Mouse (Mus musculus) layer of hippocampus, adult 9-10 months (tissue): ENCODE measurements around the gene Arhgdib.

Experiments
- DNase-seq: peaks from one replicate; pipeline ENCODE4 v3.0.0; 2022; ENCODE audit warnings: low spot score

Gene Arhgdib

DNA sequence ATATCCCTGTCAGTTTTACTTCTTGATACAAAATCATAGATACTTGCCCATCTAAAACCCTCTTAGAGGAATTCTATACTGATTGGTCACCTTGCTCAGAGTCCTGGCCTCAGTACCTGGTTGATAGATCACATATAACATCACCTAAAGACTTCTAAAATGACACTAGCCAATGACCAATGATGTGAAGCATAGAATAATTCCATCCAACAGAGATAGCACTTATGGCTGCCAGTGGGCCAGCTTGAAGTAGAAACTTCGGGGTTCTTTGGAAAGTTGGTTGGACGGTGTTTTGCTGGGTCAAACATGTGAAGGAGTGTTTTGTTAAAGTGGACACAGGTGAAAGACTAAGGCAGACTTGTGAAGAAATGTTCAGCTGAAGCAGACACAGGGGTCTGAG, 8.5 kb upstream of the Arhgdib start:
- no peak for DNase-seq

DNA sequence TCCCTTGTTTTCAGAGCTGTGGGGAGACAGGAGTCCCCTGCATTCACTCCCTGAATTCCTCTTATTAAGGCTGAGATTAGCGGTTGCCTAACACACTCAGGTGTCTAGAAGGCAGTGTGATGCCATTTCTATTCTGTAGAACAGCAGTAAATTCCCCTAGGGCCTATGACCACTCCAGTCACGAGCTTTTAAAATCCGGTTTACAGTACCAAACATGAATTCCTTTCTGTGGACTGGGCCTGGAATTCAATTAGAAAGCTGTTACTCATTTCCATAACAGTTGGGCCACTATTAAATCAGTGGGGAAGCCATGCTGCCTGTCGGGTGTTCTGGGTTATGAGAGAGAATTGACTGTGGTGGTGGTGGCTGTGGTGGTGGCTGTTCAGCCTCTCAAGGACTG, 6.0 kb upstream of the Arhgdib start:
- DNase-seq, result no peak

DNA sequence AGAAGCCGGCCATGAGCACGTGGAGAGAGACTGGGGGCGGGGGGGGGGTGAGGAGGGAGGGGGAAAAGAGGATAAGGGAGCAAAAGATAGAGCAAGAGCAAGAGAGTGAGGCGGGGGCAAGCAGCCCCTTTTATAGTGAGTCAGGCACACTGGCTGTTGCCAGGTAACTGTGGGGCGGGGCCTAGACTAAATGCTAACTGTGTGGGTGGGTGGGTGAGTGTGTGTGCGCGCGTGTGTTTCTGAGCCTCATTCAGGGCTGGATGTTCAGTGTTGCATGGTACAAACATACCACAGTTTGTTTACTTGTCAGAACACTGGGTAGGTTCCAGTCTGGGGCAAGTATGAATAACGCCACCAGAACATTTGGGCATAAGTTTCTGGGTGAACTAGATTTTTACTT, 5.2 kb upstream of the Arhgdib start:
- DNase-seq, result no peak

DNA sequence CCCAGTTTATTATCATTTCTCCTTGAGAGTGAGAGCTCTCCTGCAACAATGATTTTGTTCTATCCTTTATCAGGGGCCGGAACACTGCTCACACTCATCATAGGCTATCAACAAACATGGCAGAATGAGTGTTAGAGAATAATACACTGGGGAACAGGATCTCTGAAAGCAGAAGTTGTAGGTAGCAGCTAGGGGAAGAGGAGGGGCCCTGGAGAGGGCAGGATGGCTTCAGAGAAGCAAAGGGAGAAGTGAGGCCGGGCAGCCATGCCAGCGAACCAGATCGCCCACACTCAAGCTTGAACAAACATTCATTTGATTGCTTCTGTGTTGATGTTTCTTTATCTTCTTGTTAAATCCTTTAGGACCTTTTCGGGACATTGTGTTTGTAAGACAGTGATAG, 4.5 kb upstream of the Arhgdib start:
- DNase-seq, result no peak

DNA sequence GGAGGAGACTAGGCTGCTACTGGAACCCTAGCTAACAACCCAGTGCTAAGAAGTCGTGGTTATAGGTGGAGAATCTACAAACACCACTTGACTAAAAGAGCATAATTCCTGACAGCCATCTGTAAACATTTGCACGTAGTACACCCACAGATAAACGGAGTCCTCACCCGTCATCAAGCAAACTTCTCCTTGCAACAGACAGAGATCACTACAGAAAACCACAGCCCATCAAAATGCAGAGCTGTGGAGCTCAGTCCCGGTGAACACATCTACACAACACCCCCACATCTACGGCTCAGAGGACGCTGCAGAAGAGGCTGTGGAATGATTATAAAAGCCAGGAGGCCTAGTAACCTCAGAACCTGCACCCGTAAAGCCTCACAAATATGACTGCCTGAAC, 2.8 kb upstream of the Arhgdib start:
- DNase-seq, result no peak

DNA sequence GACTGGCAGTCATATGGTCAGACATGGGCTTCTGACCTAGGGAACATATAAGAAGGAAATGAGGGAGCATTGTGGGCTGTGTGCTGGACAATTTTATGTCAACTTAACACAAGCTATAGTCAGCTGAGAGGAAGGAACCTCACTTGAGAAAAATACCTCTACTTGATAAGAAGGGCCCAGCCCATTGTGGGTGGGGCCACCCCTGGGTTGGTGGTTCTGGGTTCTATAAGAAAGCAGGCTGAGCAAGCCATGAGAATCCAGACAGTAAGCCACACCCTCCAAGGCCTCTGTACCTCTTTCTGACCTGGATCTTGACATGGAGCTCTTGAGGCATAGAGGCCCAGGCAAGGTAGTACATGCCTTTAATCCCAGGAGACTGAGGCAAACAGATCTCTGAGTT, 1.7 kb upstream of the Arhgdib start:
- no peak for DNase-seq

DNA sequence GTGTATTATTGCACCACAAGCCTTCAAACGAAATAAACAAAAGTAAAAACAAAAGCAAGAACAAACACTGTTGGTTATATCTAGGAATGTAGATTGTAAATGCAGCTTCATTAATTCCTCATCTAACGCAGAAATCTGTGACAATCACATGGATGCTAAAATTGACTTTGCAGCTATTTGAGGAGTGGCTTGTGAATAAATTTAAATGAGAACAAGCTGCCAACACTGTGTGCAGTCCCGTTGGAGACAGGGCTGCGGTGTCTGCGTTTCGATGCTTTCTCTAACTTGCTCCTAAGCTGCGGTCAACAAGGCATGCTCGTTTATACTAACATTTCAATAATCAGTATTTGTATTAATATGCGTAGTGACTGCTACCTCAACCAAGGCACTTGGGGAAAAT, 581 bp upstream of the Arhgdib start:
- DNase-seq, result no peak

DNA sequence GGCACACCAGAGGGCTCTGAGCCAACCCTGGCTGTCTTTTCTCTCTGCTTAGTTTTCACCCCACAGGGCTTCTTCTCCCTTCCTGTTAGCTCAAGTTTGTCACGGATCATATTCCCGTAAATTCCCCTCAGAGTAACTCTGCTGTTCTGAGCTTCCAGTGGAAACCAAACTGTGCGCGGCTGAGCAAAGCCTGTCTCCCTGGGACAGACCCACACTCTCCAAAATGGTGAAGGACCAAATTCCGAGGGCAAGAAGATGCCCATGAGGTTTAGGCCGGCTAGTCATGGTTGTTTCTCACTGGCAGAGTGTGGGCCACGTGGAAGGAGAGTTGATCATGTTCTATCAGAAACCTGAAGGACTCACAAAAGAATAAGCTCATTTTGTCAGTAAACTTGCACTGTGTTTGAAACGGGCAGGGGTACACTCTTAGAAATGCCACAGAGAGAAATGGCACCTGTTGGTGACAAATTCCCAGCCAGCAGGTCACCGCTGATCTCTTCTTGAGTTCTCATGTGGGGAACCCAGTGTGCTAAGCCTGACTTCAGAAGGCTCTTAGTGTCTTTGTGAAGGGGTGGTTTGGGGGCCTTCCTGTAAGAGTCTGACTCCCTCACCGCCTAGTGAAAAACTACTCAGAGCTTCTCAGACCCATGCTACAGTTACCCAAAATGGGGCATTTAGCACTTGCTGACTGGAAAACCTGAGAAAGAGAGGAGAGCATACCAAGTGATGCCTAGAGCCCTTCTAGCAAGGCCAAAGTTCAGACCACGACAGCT, 1.3 kb downstream of the Arhgdib start:
- no peak for DNase-seq

DNA sequence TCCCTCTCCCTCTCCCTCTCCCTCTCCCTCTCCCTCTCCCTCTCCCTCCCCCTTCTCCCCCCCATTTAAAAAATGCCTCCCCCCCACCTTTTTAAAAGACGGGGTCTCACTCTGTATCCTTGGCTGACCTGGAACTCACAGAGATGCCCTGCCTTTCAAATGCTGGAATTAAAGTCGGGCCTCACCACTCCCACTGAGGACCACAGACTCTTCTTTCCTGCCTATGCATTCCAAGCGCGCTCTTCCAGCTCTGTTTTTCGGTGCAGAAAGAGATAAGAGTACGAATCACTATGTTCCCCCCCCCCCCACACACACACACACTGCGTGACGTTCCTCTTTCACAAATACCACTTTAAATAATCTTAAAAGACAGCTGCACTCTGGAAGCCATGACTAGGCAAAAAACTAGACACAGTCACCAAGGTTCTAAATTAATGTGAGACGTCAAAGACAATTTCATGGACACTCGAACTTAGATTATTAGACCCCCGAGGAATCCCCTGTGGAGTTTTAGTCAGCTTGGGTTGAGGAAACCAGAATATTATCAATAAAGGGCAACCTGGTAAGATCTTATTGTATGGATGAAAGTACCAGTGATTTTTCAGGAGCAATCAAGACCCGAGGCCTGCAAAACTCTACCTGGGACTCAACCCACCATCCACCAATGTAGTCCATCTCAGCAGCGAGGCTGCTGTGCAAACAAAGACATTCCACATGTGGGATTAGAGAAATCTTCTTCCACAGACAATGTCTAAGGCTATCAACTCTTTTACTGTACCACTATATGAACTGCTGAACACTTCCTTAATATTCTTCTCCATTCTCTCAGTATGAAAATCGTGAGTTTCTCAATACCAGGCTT, 2.1 kb downstream of the Arhgdib start:
- no peak for DNase-seq

DNA sequence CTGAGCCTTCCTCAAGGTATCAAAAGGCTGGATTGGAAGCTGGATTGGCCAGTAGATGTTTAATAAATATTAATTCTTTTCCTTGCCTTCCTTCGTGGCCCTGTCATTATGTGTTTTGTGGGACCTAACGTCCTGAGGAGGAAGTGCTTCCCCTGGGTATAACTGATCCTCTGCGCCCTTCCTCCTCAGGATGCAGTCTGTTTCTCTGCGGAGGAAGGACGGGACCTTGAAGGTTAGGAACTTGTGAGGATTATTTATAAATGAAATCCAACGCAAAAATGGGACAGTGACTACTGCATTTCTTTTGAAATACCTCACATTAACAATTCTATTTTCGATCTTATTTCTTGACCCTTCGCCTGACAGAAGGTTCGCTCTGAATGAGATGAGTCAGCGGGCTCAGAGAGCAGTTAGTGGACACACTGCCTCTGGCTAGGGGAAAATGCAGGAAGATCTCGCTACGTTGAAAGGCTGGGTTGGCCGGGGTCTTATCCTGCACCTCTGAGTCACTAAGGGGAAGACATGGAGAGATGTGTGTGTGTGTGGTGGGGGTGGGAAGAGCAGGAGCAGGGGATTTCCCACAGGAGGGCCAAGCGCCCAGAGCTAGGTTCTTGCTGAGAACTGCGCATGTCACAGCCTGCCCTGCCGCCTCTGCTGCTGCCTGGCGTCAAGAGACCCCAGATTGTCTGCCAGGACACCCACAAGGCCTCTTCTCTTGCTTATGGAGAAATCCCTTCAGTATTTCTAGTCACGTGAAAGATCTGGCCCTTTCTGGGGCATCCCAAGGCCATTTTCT, 3.2 kb downstream of the Arhgdib start:
- DNase-seq, result no peak

DNA sequence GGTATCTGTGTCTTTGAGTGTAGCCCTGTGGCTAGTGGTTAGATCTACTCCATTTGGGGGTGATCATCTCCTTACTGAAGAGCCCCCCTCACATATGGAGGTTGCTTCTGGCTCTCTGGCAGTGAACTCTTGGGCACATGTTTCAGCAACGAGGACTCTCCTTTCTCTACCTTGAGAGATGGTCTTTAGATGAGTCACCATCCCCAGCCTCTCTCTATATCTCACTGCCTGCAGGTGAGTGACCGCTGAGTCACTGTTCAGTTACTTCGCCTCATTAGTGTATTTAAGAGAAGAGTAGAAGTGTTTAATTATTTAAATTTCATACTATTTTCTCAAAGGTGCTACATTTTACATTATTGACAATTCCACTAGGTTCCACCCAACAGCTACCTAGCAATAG, 4.6 kb downstream of the Arhgdib start:
- DNase-seq, result no peak

DNA sequence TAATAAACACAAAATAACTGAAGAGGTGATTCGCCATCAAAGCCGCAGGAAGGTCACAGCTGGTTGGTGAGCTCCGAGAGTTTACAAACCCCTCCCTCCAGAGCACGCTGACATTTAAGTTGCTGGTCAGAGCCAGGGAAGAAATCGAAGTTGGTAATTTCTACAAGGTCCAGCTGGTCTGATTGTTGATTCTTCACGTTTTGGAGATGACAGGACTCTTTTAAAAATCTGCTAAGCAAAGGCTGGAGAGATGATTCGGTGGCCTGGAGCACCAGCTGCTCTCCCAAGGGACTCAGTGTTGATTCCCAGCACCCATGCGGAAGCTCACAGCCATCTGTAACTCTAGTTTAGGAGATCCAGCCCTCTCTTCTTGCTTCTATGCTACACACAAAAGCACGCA, 5.3 kb downstream of the Arhgdib start:
- no peak for DNase-seq

DNA sequence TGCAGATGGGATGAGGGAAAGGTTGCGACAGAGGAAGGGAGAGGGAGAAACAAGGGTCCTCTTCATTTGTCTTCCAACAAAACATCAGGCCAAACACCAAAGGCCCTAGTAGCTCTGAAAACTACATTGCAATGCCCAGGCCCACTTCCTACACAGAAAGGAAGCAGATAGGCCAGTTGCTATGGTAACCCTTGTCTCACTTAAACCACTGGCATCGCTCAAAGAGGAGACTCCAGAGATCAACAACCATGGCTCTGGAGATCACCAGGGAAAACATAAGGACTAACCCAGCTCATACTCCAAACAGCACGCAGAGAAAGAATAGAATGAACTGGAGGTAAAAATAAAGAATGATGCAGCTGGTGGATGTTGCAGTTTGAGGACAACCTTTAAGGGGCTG, 6.5 kb downstream of the Arhgdib start:
- DNase-seq, result no peak

DNA sequence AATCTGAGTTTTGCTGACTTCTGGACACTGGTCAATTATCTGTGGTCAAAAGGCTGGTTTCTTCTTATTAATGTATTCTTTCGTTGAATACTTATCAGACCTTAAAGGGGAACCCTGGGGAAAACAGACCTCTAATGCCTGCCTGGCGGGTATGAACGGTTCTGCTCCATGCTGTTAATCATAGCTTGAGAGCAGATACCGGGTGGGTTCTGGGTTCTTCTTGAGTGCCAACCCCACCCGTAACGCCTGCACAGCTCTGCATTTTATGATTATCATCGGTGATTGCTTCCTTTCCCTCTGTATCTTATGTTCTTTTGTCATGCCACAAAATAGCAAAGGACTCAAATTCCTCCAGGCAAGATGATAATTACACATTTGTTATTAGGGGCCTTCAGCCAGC, 7.6 kb downstream of the Arhgdib start:
- no peak for DNase-seq

DNA sequence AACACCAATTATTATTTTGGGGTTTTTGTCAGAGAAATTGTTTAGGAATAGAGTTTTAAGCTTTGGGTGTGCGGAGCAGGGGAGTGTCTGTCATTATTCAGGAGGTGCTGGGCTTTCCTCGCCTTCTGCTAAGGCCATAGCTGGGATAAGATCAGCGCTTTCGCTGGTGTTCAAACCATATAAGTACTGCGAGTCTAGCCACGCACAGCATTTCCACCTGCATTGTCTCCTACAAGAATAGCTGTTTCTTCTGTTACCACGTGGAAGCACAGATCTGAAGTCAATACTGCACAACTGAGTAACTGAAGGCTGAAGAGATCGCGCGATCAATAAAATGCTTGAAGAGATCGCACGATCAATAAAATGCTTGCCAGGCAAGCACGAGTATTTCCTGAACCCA, 10.5 kb downstream of the Arhgdib start:
- DNase-seq, result no peak

DNA sequence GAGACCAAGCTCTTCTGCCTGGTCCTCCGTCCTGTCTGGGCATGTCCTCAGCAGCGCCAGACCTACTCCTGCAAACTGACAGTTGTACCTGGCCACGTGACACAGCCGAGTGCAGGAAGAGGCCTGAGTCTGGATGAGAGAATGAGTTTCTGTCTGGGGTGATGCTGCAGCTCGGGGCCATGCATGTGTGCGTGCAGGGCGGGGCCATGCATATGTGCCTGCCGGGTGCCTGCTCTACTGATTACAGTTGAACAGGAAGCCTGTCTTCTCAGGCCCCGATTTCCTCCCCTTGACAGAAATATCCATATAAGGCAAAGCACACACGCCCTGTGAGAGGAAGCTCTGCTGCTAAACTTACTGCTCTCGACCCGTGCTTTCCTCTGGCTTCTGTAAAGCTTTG, 11.0 kb downstream of the Arhgdib start:
- no peak for DNase-seq

DNA sequence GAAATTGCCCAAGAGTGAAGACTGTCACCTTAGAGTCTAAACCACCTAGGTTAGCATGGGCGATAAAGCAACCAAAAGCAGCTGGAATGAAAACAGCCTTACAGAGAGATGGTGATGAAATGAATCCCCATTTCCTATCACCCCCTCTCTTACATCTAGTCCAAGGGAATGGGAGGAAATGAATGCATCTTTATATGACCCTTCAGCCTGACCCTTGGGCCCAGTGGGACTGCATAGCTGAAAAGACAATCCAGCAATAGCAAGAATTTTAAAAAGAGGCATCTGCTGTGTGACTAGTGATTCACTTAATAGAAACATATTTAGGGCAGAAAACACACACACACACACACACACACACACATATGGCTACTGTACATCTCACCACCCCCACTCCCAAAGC, 14.1 kb downstream of the Arhgdib start:
- DNase-seq, result no peak

DNA sequence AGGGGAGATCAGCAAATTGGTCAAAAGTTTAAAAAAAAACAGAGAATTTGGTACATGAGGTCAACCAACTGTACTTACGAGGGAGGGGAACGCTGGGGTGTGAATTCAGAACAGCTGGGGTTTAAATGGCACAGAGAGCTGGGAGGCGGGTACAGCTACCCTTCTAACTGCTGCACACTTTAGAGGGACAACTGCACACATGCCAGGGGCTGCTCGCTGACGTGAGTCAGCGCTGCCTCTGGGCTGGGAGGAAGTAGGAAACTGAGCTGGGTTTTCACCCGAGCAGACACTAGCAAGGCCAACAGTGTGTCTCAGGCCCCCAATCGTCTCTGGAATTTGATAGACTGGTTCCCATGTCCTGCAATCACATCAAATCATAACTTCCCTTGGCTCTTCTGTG, 16.6 kb downstream of the Arhgdib start:
- DNase-seq, result no peak

DNA sequence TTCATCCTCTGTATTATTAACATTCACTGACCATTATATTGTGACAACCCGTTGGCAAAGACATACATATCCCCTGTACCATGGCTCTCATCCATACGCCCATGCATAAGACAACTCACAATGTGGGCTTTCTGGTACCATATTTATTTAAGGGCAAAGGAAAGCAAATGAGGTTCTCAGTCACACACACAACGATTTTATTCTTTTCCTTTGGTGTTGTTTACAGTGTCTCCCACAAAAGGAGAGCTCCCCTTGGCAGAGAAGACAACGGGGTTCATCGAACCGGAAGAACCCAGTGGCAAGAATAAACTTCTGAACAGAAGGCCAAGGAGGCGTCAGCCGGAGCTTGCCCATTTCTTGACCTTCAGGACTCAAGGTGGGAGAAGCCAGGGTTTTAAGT, 18.2 kb downstream of the Arhgdib start, which contains the start of gene Pde6h:
Gene Pde6h, plus strand, starts transcription at position 301 of the 400 bp plus-strand sequence.
- DNase-seq, result no peak

DNA sequence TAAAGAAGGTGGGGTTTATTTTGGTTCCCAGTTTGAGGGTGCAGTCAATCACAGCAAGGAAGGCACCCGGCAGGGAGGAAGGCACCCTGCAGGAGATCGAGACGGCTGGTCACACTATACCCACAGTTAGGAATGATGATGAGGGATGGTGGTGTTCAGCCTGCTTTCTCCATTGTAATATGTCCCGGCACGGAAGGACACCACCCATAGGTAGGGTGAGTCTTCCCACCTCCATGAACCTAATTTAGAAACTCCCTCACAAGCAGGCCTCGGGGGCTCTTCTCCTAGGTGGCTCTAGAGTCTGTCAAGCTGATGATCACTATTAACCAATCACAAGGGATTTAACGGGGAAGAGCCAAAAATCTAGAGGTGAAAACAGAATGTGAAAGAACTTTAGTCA, 18.8 kb downstream of the Arhgdib start:
- DNase-seq, result no peak

DNA sequence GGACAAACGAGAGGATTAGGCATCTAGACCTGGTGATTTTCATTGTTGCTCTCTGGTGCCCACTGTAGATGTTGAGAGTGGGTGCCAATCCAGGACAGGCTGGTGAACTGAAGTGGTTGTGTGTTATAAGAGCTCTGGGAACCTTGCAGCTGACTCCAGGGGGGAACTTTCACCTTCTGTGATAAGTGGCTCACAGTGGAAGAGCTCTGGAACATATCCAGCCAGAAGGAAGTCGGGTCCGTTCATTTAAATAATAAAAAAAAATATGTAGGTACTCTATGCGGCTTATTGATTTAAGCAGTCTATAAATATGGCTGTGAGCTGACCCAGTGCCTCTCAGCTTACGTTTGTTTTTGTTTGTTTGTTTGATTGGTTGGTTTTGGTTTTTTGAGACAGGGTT, 19.6 kb downstream of the Arhgdib start, which contains the start of gene Erp27:
Gene Erp27, minus strand, starts transcription at position 101 of the 400 bp plus-strand sequence.
- DNase-seq, result no peak

DNA sequence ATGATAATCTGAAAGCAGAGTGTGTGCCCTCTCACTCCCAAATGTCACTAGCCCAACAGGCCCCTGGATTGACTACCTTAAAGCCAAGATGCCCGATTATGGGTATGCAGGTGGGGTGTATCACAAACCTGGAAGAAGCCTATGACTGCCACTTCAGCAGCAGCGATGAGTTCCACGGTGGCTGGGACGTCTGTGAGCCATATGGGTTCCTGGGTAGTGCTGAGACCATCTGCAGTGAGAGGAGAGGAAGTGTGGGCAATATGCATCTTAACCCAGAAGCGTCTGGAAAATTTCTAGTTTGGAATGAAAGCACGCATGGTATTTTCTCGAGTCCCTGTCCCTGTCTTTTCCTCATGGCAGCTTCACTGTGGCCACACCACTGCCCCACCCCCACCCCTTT, 20.1 kb downstream of the Arhgdib start:
- no peak for DNase-seq
